Mouse (Mus musculus) kidney, adult 11 months (tissue): Measurements from ENCODE around the gene Zscan22.
"Not testable (repeated sequence)": the region's sequence is repeated elsewhere in the genome, so short reads cannot be mapped to it uniquely, and the experiment has no call there.

Source experiments
- DNase-seq: peaks from one replicate; pipeline ENCODE4 v3.0.0; 2022

Gene Zscan22

DNA sequence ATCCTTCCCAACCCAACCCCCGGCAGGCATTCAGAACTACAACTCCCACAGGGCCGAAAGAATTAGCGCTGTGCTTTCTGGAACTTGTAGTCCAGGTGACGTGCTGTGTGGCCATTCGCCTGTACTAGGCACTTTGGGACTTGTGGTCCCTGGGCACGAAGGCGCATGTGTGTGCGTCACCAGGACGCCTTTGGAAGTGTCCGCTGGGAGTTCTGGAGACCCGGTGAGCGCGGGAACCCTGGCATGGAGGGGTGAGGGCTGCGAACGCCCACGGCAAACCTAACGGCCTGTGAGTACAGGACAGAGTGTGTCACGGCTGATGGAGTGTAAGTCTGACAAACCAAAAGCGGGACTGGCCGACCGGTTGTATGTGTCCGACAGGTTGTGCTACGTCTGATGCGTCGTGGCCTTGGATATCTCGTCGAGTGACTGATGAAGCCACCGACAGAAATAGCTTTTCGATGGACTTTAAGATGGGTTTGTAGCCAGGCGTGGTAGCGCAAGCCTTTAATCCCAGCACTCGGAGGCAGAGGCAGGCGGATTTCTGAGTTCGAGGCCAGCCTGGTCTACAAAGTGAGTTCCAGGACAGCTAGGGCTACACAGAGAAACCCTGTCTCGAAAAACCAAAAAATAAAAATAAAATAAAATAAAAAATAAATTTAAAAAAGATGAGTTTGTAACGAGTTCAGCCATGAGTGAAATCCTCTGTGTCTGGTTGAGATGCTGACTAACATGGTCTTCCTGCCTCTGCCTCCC is at the start of gene Zscan22:
Zscan22 (plus strand) TSS at position 161 of the 756 bp plus-strand sequence.
- DNase-seq = peak; percentile 96

DNA sequence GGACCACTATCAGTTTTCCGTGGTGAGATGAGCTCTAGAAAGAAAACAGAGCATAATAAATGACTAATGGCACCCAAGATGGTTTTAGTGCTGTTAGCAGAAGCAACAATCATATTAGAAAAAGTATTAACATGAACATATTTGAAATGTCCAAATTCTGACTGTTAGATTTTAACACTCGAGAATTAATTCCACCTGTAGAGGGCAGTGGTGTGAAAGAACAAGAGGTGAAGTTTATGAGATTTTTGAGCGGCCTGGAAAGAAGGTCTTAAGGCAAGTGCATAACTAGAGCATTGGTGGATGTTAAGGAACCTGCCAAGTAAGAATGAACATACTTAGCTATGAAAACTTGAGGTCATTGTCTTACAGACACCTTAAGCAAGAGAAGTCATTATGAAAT is 23.3 kb upstream of the Zscan22 start:
- DNase-seq = no peak

- DNase-seq = no peak
Observed at GRCm38 (mm10) chr7:12880036-12880435, 17.6 kb upstream of the Zscan22 start.

DNA sequence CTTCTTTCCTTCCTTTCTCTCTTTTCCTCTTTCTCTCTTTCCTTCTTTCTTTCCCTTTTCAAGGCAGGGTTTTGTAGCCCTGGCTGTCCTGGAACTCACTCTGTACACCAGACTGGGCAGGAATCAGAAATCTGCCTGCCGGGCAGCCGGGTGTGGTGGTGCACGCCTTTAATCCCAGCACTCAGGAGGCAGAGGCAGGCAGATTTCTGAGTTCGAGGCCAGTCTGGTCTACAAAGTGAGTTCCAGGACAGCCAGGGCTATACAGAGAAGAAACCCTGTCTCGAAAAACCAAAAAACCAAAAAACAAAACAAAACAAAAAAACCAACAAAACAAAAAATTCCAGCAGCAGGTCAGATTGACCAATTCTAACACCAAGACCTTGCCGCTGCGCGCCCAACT is 17.1 kb upstream of the Zscan22 start:
- not testable (repeated sequence) for DNase-seq

GRCm38 (mm10) chr7:12880911-12881660 is 16.5 kb upstream of the Zscan22 start, which contains the start of gene Zfp128:
Zfp128 (plus strand) TSS chr7:12881177.
- peak; percentile 95 for DNase-seq

DNA sequence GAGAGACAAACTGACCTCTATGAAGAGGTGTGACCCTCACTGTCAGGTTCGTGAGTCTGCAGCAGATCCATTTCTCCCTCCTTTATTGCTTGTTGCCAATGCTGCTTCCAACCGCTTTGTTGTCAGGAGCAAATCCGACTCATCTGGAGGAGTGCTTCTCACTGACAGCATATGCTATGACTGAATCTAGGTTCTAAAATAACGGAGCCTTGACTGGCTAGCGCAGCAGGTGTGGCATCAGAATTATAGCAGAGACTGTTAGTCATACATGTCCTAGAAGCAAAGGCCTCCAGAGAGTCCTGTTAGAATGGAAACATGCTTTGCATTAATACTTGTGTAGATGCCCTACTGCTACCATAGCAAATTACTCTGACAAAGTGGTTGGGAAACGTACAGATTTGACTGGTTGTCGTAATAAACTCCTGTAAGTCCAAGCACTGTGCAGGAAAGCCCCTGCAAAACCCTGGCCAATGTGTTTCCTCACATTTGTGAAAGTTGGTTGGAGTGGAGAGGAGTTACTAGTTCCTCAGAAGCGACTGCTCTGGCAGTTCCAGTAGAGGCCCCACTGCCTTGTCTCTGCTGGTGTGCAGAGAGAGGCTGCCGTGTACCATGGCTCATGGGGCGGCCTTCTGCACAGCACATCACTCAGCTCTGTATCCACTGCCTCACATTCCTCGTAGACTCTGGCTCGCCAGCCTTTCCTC is 10.9 kb upstream of the Zscan22 start:
- DNase-seq = no peak

DNA sequence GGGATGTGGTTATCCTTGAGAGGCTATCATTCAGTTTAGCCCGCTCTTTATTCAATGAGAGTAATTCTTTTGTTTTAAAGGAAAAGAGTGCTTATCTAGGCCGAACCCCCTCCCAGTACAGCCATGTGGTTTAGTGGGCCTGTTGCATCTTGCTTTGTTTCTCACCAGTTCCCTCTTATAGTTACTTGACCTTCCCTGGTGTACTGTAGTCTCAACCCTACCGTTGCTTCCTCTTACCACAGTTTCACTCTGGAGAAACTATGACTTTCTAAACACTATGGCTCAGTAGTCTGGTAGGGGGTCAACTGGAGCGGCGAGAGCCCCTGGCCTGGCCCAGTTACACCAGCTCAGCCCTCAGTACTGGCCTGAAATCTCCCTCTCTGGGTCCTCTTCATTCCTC is 10.0 kb upstream of the Zscan22 start:
- DNase-seq = no peak

DNA sequence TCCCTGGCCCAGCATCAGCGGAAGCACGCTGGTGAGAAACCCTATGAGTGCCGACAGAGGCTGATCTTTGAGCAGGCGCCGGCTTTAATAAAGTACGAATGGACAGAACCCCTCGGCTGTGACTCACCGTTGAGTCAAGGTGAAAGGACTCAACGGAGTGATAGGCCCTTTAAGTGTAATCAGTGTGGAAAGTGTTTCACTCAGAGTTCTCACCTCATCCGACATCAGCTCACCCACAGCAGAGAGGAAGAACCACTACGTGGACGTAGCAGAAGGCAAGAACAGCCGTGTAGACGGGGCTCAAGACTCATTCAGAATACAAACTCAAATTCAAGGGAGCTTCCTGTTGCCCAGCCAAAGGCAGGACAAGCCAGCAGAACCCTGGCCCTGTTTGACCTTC is 6.7 kb upstream of the Zscan22 start:
- no peak for DNase-seq

- DNase-seq = no peak
Observed at GRCm38 (mm10) chr7:12891334-12891733, 6.3 kb upstream of the Zscan22 start.

DNA sequence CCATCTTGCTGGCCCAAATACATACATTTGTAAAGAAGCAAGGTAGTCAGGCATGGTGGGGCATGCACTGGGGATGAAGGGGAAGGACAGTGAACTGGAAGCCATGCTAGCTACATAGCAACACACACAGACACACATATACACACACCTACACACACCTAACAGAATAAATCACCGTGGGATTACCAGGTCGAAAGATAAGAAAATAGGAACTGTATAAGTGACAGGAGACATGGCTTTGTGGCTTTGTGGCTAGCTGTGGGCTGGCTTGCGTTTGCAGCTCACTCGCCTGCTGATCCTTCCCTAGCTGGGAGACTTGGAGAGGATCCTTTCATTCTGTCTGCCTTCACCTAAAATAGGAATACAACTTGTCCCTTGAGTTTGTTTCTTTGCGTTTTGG is 3.9 kb downstream of the Zscan22 start:
- no peak for DNase-seq

DNA sequence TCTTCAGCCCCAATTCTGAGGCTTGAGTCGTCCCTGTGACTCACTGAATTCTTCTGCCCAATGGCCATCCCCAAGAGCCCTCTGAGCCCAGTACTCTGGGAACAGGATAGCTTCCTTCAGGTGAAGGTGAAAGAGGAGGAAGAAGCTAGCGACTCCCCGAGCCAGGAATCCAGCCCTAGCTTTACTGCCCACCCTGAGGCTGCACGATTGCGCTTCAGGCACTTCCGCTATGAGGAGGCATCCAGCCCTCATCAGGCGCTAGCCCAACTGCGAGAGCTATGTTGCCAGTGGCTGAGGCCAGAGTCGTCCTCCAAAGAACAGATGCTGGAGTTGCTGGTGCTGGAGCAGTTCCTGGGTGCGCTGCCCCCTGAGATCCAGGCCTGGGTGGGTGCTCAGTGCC is 6.0 kb downstream of the Zscan22 start:
- no peak for DNase-seq

DNA sequence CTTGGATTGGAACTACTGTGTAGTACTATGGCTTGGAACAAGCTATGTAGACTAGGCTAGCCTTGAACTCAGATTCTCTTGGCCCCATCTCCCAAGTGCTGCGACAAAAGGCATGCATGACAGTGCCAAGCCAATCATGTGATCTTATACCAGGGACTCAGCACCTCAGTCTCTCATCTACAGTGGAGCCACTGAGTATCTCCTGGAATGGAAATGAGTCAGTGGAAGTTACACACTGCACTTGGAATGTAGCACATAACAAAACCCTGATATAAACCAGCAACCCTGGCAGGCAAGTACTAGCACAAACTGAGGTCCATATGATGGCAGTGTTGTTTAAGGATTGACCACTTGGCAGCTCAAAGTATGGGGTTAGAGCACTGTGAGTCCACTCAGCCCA is 7.5 kb downstream of the Zscan22 start:
- no peak for DNase-seq

DNA sequence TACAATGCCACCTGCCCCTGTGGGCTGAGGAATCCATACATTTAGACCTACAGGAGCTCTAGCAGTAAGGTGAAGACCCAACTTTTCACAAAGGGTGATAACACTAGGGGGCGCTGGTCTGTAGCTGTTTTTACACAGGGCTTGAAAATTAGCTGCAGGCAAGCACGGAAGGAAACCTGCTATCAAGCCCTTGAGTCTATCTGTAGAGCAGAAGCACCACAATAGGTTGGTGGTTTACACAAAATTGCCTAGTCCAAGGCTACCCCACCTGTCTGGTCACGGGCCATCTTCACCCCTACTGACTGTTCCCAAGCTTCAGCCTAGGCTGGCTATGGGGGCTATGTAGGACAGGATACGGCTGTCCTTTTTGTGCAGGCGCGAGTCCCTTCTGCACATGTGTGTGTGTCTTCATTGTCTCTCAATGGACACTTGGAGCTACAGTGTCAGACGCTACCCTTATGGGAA is 11.9 kb downstream of the Zscan22 start:
- DNase-seq = peak; percentile 61

DNA sequence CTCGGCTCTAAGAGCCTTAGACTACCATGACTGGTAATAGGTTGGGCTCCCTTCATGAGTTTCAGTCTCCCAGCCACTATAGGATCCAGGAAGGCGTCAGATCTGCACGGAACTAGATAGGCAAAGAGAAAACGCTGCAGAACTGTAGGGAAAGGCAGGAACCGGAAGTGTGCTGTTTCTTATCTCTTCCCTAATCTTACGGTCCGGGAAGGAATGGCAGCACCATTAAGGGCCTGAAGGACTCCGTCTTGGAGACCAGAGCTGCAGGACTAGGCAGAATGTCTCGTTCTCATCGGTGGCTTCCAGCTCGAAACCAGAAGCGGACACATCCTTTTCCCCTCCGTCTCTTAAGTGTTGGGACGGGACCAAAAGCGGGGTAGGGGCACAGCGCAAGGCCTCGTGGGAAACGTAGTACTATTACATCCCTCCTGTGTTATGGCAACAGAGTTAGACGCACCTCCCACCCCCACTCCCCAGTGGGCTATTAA is 12.6 kb downstream of the Zscan22 start:
- DNase-seq = peak; percentile 55

DNA sequence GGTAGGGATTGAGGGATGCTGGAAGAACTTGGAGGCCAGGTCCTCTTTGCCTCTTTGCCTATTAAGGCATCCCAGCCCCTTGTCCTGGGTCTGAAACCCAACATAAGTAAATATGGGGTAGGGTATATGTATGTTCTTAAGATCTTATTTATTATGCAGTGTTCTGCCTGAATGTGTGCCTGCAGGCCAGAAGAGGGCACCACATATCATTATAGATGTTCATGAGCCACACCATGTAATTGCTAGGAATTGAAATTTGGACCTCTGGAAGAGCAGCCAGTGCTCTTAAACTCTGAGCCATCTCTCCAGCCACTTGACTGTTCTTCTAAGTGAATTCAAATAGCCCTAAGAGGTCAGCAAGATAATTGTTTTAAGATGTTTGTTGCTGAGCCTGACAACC is 15.9 kb downstream of the Zscan22 start:
- DNase-seq = no peak

GRCm38 (mm10) chr7:12920495-12920894 is 22.9 kb downstream of the Zscan22 start:
- DNase-seq = not testable (repeated sequence)

- no peak for DNase-seq
Observed at GRCm38 (mm10) chr7:12921318-12921704, 23.7 kb downstream of the Zscan22 start.

DNA sequence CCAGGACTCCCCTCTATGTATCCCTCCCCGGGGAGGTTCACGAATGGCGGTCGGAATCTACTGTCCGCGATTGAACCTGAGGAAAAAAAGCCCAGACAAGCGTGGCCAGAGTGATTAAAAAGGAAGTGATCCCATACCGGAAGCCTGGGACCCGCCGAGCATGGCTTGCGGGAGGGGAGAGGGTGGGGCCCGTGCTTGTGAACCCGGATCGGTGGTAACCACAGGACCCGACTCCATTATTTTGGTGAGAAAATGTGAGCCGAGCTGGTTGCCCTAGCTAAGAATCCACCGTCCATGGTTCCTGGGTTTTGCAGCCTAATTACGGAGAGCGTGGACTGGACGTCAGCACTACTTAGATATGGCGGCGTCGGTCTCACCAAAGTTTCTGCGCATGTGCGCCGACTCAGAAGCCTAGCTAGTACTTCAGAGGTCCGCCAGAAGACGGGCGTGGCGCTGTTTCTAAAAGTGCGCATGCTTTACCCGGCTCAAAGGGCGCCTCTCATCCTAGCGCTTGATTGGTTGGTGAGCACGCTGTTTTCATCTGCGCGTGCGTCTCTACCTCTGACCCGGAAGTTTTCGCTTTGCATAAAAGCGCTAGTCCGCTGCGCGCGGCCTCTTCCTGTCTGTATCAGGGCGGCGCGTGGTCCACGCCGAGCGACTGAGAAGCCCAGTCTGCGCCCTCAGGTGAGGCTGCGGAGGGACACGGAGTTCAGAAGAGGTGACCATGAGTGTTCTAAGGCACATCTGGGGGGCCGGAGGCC is 24.3 kb downstream of the Zscan22 start, which contains the start of gene Rps5:
Rps5 (plus strand) TSS at position 586 of the 761 bp plus-strand sequence.
- DNase-seq = peak; percentile 99

DNA sequence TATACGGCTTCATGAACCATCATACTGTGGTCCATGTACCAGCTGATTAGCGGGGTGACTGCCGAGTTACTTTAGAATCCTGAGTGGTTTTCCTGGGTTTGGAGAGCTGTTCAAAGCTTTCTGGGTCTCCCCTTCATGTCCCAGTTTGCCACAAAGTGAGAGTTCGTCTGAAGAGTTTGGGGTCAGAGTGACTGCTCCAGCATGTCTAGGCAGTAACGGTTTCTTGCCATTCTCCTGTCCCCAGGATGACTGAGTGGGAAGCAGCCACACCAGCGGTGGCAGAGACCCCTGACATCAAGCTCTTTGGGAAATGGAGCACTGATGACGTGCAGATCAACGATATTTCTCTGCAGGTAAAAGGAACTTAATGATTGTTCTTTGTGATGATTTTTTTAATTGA is 25.1 kb downstream of the Zscan22 start:
- no peak for DNase-seq

DNA sequence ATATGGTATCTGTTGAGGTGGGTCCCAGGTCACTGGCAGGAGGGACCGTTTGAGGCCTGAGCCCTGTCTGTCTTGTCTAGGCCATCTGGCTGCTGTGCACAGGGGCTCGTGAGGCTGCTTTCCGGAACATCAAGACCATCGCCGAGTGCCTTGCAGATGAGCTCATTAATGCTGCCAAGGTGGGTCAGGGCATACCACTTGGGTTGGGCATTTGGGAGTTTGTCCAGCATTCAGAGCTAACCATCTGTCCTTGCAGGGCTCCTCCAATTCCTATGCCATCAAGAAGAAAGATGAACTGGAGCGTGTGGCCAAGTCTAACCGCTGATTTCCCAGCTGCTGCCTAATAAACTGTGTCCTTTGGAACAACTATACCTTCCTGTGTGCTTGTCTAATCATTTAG is 28.7 kb downstream of the Zscan22 start:
- DNase-seq = no peak

- peak; percentile 62 for DNase-seq
Observed at GRCm38 (mm10) chr7:12927191-12927680, 29.6 kb downstream of the Zscan22 start, which contains the start of gene Rnf225. Rnf225 (plus strand) TSS chr7:12927416.
